Mouse (Mus musculus) ES-E14 (cell line): Measurements from ENCODE around the gene Ctdsp2. TPM values are rescaled to one million over a fixed set of nuclear protein-coding genes. Genes with fewer than 3 reads are reported as not detected.

Experiments
- DNase-seq: peaks from one replicate; pipeline ENCODE4 v3.0.0-alpha.2; 2013; ENCODE audit warnings: low read depth, low spot score
- H3K27ac ChIP-seq: 2 replicates; pipeline ENCODE4 v1.5.1; 2012; ENCODE audit warnings: low read depth, mild to moderate bottlenecking, low read length, moderate library complexity, mixed read lengths; ENCODE audit not compliant: poor library complexity, insufficient read depth, severe bottlenecking
- H3K36me3 ChIP-seq: 2 replicates; pipeline ENCODE4 v1.6.1; 2012; ENCODE audit warnings: mild to moderate bottlenecking, low read length, moderate library complexity, mixed read lengths; ENCODE audit not compliant: control insufficient read depth, poor library complexity, insufficient read depth, severe bottlenecking
- H3K4me1 ChIP-seq, 2 experiments: fragments of 150-350 bp in 1 of 2; sonication (generic) in 1 of 2; 2 replicates each; pipeline ENCODE4 v1.6.1; 2012; ENCODE audit warnings: low read length in 2 of 2, mild to moderate bottlenecking in 1 of 2, mixed read lengths in 1 of 2; ENCODE audit not compliant: control insufficient read depth in 2 of 2, insufficient read depth in 2 of 2, poor library complexity in 1 of 2
- H3K4me3 ChIP-seq, 2 experiments: fragments of 150-350 bp in 1 of 2; sonication (generic) in 1 of 2; 2 replicates each; pipeline ENCODE4 v1.5.1; 2012; ENCODE audit warnings: low read length in 2 of 2, low read depth in 1 of 2, mild to moderate bottlenecking in 1 of 2, mixed read lengths in 1 of 2; ENCODE audit not compliant: insufficient read depth in 1 of 2, poor library complexity in 1 of 2, severe bottlenecking in 1 of 2
- H3K9ac ChIP-seq: 2 replicates; pipeline ENCODE4 v1.6.1; 2012; ENCODE audit warnings: low read depth, mild to moderate bottlenecking, low read length, mixed read lengths; ENCODE audit not compliant: poor library complexity, insufficient read depth, severe bottlenecking
- H3K9me3 ChIP-seq: fragments of 150-350 bp; sonication (generic); 2 replicates; pipeline ENCODE4 v1.6.1; 2012; ENCODE audit warnings: low read depth, mild to moderate bottlenecking, low read length; ENCODE audit not compliant: control insufficient read depth, insufficient read depth
- CHD2 ChIP-seq: IDR thresholded peaks from 2 replicates; pipeline ENCODE4 v1.6.1; 2014; ENCODE audit warnings: mild to moderate bottlenecking, low read depth, low read length, inconsistent platforms
- HCFC1 ChIP-seq: IDR thresholded peaks from 2 replicates; pipeline ENCODE4 v1.6.1; 2012; ENCODE audit warnings: low read length, inconsistent platforms, borderline replicate concordance; ENCODE audit not compliant: insufficient read depth
- MAFK ChIP-seq: IDR thresholded peaks from 2 replicates; pipeline ENCODE4 v1.6.1; 2014; ENCODE audit warnings: mild to moderate bottlenecking, low read depth, low read length, inconsistent platforms; ENCODE audit not compliant: insufficient read depth
- ZC3H11A ChIP-seq: IDR thresholded peaks from 2 replicates; pipeline ENCODE4 v1.6.1; 2012; ENCODE audit warnings: low read depth, mild to moderate bottlenecking, inconsistent platforms, low read length, borderline replicate concordance
- ZNF384 ChIP-seq: IDR thresholded peaks from 2 replicates; pipeline ENCODE4 v1.6.1; 2012; ENCODE audit warnings: low read depth, low read length, inconsistent platforms
- in situ Hi-C, 2 experiments: fragments of 600-800 bp; cut with MboI; formaldehyde crosslinking; loops; one replicate each; pipeline ENCODE4 v1.15.1; 2025; ENCODE audit warnings: low sequenced_read_pairs in 2 of 2, inconsistent platforms in 1 of 2; ENCODE audit not compliant: unreplicated experiment in 2 of 2
- total RNA-seq: library from RNA; depleted of rRNA; stranded (reverse); fragments of 300-350 nt; gene quantifications from 2 replicates; pipeline ENCODE4 v1.2.3, GENCODE M21; 2012

Ctdsp2 gene
- total RNA-seq, 1 experiment, result 28.5 TPM

- no peak for TF ChIP-seq MAFK
- no peak for TF ChIP-seq ZC3H11A
- no peak for TF ChIP-seq HCFC1
- no peak for TF ChIP-seq CHD2
- no peak for TF ChIP-seq ZNF384
- Histone ChIP-seq H3K4me3 (no peak overlapping the region), H3K27ac (no peak overlapping the region), H3K36me3 (no peaks in the 10 kb centered on the region), H3K9ac (no peak overlapping the region), H3K9me3 (no peaks in the 10 kb centered on the region), H3K4me1 (peaks cover 25 to 48% of the 10 kb centered on the region in 2 experiments)
- in situ Hi-C loops, result no loop called here
- no peak for DNase-seq
Observed at GRCm38 (mm10) chr10:126931123-126931759, 47.3 kb upstream of the Ctdsp2 start.

DNA sequence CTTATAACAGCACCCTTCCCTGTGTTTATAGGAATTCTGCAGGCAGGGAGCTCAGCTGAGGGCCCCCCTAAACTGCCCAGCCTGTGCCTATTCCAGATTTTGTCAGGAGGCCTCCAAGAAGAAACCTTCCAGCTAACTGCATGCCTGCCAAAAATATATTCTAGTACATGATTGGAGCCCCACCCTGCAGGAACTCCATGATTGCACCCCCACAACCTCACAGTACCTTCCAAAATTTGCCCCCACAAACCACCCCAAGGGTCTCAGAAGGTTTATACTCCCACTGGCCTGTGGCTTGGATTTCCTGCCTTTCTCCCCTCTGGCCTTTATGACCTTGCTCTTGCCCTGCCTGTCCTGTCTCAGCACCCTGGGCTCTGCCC lies 46.8 kb upstream of the Ctdsp2 start:
- Histone ChIP-seq H3K4me1 (peaks cover 25 to 47% of the 10 kb centered on the region in 2 experiments), H3K27ac (no peak overlapping the region), H3K9me3 (no peaks in the 10 kb centered on the region), H3K36me3 (no peaks in the 10 kb centered on the region), H3K9ac (no peak overlapping the region), H3K4me3 (no peak overlapping the region)
- in situ Hi-C loops, result no loop called here
- DNase-seq, result no peak
- TF ChIP-seq HCFC1, result no peak
- no peak for TF ChIP-seq MAFK
- no peak for TF ChIP-seq CHD2
- TF ChIP-seq ZNF384, result no peak

DNA sequence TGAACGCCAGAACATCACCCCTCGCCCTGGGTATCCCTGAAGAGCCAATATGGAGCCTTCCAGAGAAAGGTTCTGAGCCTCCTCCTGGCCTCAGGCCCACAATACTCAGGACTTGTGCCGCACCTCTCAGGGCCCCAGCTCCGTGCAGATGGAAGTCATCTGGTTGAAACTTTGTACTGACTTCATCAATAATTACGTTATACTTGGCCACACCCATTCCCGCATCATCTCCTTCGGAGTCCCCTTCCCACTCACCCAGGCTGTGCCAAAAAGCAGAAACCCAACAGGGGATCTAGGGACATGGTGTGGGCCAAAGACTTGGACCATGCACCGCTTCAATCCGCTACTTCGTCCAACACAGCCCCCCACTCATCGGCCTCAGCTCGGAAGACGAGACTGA lies 44.0 kb upstream of the Ctdsp2 start:
- Histone ChIP-seq H3K9me3 (no peaks in the 10 kb centered on the region), H3K27ac (no peak overlapping the region), H3K4me1 (peaks cover 19 to 32% of the 10 kb centered on the region in 2 experiments), H3K4me3 (peak overlapping the region in 1 of 2 experiments; percentile 19; a peak in 1 of 4 replicates), H3K9ac (no peak overlapping the region; the same call in 1 of the 2 replicates), H3K36me3 (no peaks in the 10 kb centered on the region)
- no peak for TF ChIP-seq HCFC1
- no peak for TF ChIP-seq ZNF384
- no peak for TF ChIP-seq ZC3H11A
- no peak for TF ChIP-seq MAFK
- no peak for TF ChIP-seq CHD2
- DNase-seq, result no peak
- in situ Hi-C loops, result no loop called here

- TF ChIP-seq HCFC1 (no peak), MAFK (no peak), ZC3H11A (no peak), CHD2 (no peak), ZNF384 (no peak)
- H3K4me3 ChIP-seq, result peak overlapping the region in 1 of 2 experiments; percentile 19; a peak in 1 of 4 replicates
- peak overlapping the region; percentile 17; the same call in 1 of the 2 replicates for H3K9ac ChIP-seq
- H3K36me3 ChIP-seq, result no peaks in the 10 kb centered on the region
- no peaks in the 10 kb centered on the region for H3K9me3 ChIP-seq
- H3K4me1 ChIP-seq, result peaks cover 19 to 31% of the 10 kb centered on the region in 2 experiments
- no peak overlapping the region for H3K27ac ChIP-seq
- in situ Hi-C loops, result no loop called here
- DNase-seq, result no peak
Observed at GRCm38 (mm10) chr10:126935121-126935520, 43.4 kb upstream of the Ctdsp2 start.
